Mouse (Mus musculus) stomach, postnatal 0 days (tissue): ENCODE measurements around the gene Slc8a1.

Experiments
- CTCF ChIP-seq: IDR thresholded peaks from 2 replicates; pipeline ENCODE4 v1.5.1; 2016; ENCODE audit warnings: antibody characterized with exemption, low read depth, mild to moderate bottlenecking, moderate library complexity
- EP300 ChIP-seq: optimal IDR thresholded peaks from 2 replicates; pipeline ENCODE3; 2016; ENCODE audit warnings: antibody characterized with exemption

GRCm38 (mm10) chr17:81542313-81543185, 195.6 kb downstream of the Slc8a1 start:
- no peak for TF ChIP-seq CTCF
- no peak for TF ChIP-seq EP300
